8 mouse cellular contexts compared by ENCODE assay signal in the genomic region with DNA sequence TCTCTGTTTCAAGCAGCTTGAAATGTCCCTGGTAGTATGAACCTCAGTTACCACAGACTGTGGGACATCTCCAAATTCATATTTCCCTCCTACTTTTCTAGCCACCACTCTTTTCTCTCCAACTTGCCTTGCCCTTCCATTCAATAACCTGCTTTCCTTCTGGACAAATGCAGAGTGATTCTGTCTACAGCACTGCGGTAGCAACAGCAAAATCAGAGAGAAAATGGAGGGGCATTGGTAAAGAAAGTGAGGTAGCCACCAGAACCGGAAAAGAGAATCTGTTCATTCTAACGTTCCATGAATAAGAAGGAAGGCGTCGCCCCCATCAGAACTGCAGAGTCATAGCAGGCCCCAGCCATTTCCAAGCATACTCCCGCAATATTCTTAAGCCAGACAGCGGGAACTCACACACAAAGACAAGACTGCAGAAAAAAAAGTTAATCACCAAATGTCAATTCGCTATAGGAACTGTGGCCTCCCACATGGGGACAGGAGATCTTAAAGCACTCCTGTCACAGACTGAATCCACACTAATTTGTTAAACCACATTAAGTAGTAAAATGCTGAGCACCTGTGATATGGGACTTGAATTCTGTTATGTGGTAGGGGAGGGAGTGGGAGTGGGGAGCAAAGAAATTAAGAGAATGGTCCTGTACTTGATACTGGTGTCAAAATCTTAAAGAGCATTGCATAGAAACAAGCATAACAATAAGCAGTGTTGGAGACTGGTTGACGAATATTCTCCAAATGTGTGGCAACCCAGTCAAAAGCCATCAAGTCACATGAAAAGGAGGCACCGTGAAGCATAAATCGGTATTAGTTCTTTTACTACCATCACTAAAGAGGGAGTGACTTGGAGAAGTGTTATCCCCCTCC. TPM values are rescaled to one million over a fixed set of nuclear protein-coding genes. Genes with fewer than 3 reads are reported as not detected.
DNase-seq lines count a peak whose midpoint lies in the region; ATAC-seq and TF ChIP-seq lines count a peak whose summit lies in the region.

No protein-coding gene starts in this region.

- H3K4me1 ChIP-seq in embryonic fibroblast, embryonic 13.5 days (ENCODE audit: control insufficient read depth, insufficient read depth, low read length): 0 out of 2 replicates have a peak, but pooled peaks cover 4% of the 10 kb centered on the region
- peaks cover 18% of the 10 kb centered on the region for H3K4me1 ChIP-seq in hindbrain, embryonic 16.5 days (ENCODE audit: control insufficient read depth, insufficient read depth, low read depth, low read length)
- H3K4me1 ChIP-seq in liver, embryonic 13.5 days (replicated peaks): peaks cover 19% of the 10 kb centered on the region

- H3K4me2 ChIP-seq in hindbrain, embryonic 16.5 days (ENCODE audit: low read length): peak overlapping the region; percentile 87
- peak overlapping the region; percentile 89 for H3K4me2 ChIP-seq in liver, embryonic 13.5 days

- TF ChIP-seq POLR2A in embryonic fibroblast, embryonic 13.5 days (IDR thresholded peaks at IDR 0.05; ENCODE audit: low read depth, low read length): no peak

- H3K36me3 ChIP-seq in hindbrain, embryonic 16.5 days (ENCODE audit: control insufficient read depth, insufficient read depth, low read length): peaks cover 15% of the 10 kb centered on the region
- H3K36me3 ChIP-seq in liver, embryonic 13.5 days: no peaks in the 10 kb centered on the region

- TF ChIP-seq CTCF in embryonic fibroblast, embryonic 13.5 days (IDR thresholded peaks at IDR 0.05; ENCODE audit: borderline replicate concordance, insufficient read depth, low read length): no peak

- no peak for ATAC-seq in hindbrain, embryonic 16.5 days
- ATAC-seq in liver, embryonic 13.5 days (ENCODE audit: low read depth): no peak
- ATAC-seq in megakaryocyte progenitor cell, adult 5-6 weeks (replicated peaks; ENCODE audit: poor library complexity): no peak

- 5% methylated on average over 11 of the region's 11 CpGs for WGBS in hindbrain, embryonic 16.5 days
- 40% methylated on average over 11 of the region's 11 CpGs for WGBS in liver, embryonic 13.5 days (ENCODE audit: insufficient replicate concordance)

- no peaks in the 10 kb centered on the region for H3K9me3 ChIP-seq in hindbrain, embryonic 16.5 days (ENCODE audit: control insufficient read depth, low read length)
- H3K9me3 ChIP-seq in liver, embryonic 13.5 days (replicated peaks): no peaks in the 10 kb centered on the region

- peak; percentile 13 for DNase-seq in adrenal gland, postnatal 14 days
- DNase-seq in adrenal gland, adult 18-20 months (ENCODE audit: low spot score in 2 of 2): no peak
- DNase-seq in NIH3T3 (ENCODE audit: low read depth): peak; percentile 74
- no peak for DNase-seq in liver, embryonic 13.5 days
- DNase-seq in right cerebral cortex, postnatal 10 days (ENCODE audit: low spot score in 2 of 2): peak; percentile 64 to 68

- H3K27ac ChIP-seq in embryonic fibroblast, embryonic 13.5 days (ENCODE audit: insufficient read depth, low read length): peak overlapping the region; percentile 68
- H3K27ac ChIP-seq in hindbrain, embryonic 16.5 days (ENCODE audit: low read depth, low read length): peak overlapping the region; percentile 100
- no peak overlapping the region for H3K27ac ChIP-seq in liver, embryonic 13.5 days

- no peaks in the 10 kb centered on the region for H3K27me3 ChIP-seq in hindbrain, embryonic 16.5 days (replicated peaks; ENCODE audit: control insufficient read depth, insufficient read depth, low read length)
- peaks cover 32% of the 10 kb centered on the region for H3K27me3 ChIP-seq in liver, embryonic 13.5 days

- H3K4me3 ChIP-seq in embryonic fibroblast, embryonic 13.5 days (ENCODE audit: insufficient read depth, low read length): peak overlapping the region; percentile 87
- H3K4me3 ChIP-seq in hindbrain, embryonic 16.5 days (ENCODE audit: low read length): peak overlapping the region; percentile 92
- H3K4me3 ChIP-seq in liver, embryonic 13.5 days (replicated peaks): peak overlapping the region; percentile 69

- peak overlapping the region; percentile 100 for H3K9ac ChIP-seq in hindbrain, embryonic 16.5 days (ENCODE audit: low read depth, low read length)
- no peak overlapping the region for H3K9ac ChIP-seq in liver, embryonic 13.5 days

RNA-seq across cellular contexts. Expression of a gene that starts 1.9 kb away (rescaled TPM):
- 36.3 and 45.1 TPM in 2 replicates for total RNA-seq in adrenal gland, postnatal 14 days (2021)
- total RNA-seq in adrenal gland, adult 18-20 months (2021): 10 to 100 TPM; 34.1 to 45.3 TPM
- 74.1 and 79.7 TPM in 2 replicates for polyA plus RNA-seq in embryonic fibroblast, embryonic 13.5 days (2011; ENCODE audit: insufficient read length, low read depth, missing spikeins)
- 678 and 722 TPM in 2 replicates for polyA plus RNA-seq in hindbrain, embryonic 16.5 days (2015; fragmentation: Nextera tagmentation; extraction: Ambion mirVana)
- 7.5 and 8.6 TPM in 2 replicates for polyA plus RNA-seq in liver, embryonic 13.5 days (2015; fragmentation: Nextera tagmentation; extraction: Ambion mirVana)
- total RNA-seq in megakaryocyte progenitor cell, adult 5-6 weeks (2015): 0.20 TPM in 1 of 2 replicates, not detected in the other
- total RNA-seq in megakaryocyte progenitor cell, adult 5-6 weeks (2017): 0.17 and 0.29 TPM in 2 replicates

Comparison
In these comparisons a context has a peak if more than half of its experiments do, and no peak if none do; other contexts are left out.
1. DNase-seq: peak in adrenal gland, postnatal 14 days (single experiment), NIH3T3 (single experiment) and right cerebral cortex, postnatal 10 days (2 of 2); none in adrenal gland, adult 18-20 months (0 of 2) and liver, embryonic 13.5 days (single experiment).
2. RNA of a gene that starts 1.9 kb away (total RNA-seq): 34.1 to 45.3 TPM in adrenal gland, adult 18-20 months and 36.3 to 45.1 TPM in adrenal gland, postnatal 14 days; 0.17 to 0.29 TPM in megakaryocyte progenitor cell, adult 5-6 weeks; every median in the first group is over 10 times any median in the second.
3. Peak in every context shown above with its lines, with median percentiles within 50 percentile points of each other: H3K4me3 ChIP-seq.